In the genomic region with DNA sequence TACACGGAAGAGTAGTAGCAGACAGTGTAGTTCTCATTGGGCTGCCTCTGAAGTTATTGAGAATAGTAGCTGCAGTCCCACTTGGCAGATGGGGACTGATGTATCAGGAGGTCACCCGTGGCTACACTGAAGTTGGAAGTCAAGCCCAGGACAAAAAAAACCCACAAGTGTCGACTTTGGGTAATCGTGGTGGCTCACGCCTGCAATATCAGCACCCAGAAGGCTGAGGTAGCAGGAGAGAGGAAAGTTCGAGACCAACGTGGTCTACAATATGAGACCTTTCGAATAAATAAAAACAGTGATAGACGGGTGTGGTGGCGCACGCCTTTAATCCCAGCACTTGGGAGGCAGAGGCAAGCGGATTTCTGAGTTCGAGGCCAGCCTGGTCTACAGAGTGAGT, we compare ENCODE assay signal across 8 mouse cellular contexts. TPM values are rescaled to one million over a fixed set of nuclear protein-coding genes. Genes with fewer than 3 reads are reported as not detected.
DNase-seq lines count a peak whose midpoint lies in the region; ATAC-seq and TF ChIP-seq lines count a peak whose summit lies in the region.

No protein-coding gene starts in this region.

- H3K27me3 ChIP-seq in lung, postnatal 0 days (replicated peaks; ENCODE audit: insufficient read depth, low read length): no peaks in the 10 kb centered on the region
- H3K27me3 ChIP-seq in embryonic facial prominence, embryonic 13.5 days: no peaks in the 10 kb centered on the region
- no peaks in the 10 kb centered on the region for H3K27me3 ChIP-seq in intestine, embryonic 15.5 days (replicated peaks)
- H3K27me3 ChIP-seq in neural tube, embryonic 14.5 days (ENCODE audit: control insufficient read depth, insufficient read depth, low read length): no peaks in the 10 kb centered on the region

- DNase-seq in lung, postnatal 0 days (ENCODE audit: low spot score): no peak
- DNase-seq in lung, postnatal 10 days: no peak
- no peak for DNase-seq in left cerebral cortex, postnatal 25 days (ENCODE audit: low spot score in 2 of 2)
- DNase-seq in gastrocnemius, adult 8-10 months (ENCODE audit: low spot score in 2 of 2): no peak

- no peak for TF ChIP-seq EP300 in lung, postnatal 0 days (IDR thresholded peaks at IDR 0.05)

- intact Hi-C loops in left cerebral cortex, postnatal 25 days (cut with DNase I): no loop called here

- peaks cover 11% of the 10 kb centered on the region; the same call in 1 of the 2 replicates for H3K4me1 ChIP-seq in lung, postnatal 0 days (ENCODE audit: insufficient read depth, low read depth, low read length)
- H3K4me1 ChIP-seq in embryonic facial prominence, embryonic 13.5 days: peaks cover 12% of the 10 kb centered on the region
- H3K4me1 ChIP-seq in intestine, embryonic 15.5 days (replicated peaks): peaks cover 5% of the 10 kb centered on the region; the same call in 1 of the 2 replicates
- peaks cover 3% of the 10 kb centered on the region; the same call in 1 of the 2 replicates for H3K4me1 ChIP-seq in neural tube, embryonic 14.5 days (ENCODE audit: control insufficient read depth, insufficient read depth, low read length)

- H3K9me3 ChIP-seq in lung, postnatal 0 days (ENCODE audit: low read length): no peaks in the 10 kb centered on the region
- H3K9me3 ChIP-seq in embryonic facial prominence, embryonic 13.5 days: no peaks in the 10 kb centered on the region
- H3K9me3 ChIP-seq in intestine, embryonic 15.5 days: no peaks in the 10 kb centered on the region
- no peaks in the 10 kb centered on the region for H3K9me3 ChIP-seq in neural tube, embryonic 14.5 days (ENCODE audit: control insufficient read depth, low read length)

- TF ChIP-seq CTCF in lung, postnatal 0 days (IDR thresholded peaks at IDR 0.05): no peak

- no peaks in the 10 kb centered on the region for H3K36me3 ChIP-seq in lung, postnatal 0 days (ENCODE audit: insufficient read depth, low read length)
- H3K36me3 ChIP-seq in embryonic facial prominence, embryonic 13.5 days: no peaks in the 10 kb centered on the region
- H3K36me3 ChIP-seq in intestine, embryonic 15.5 days: no peaks in the 10 kb centered on the region
- H3K36me3 ChIP-seq in neural tube, embryonic 14.5 days (ENCODE audit: control insufficient read depth, insufficient read depth, low read length): no peaks in the 10 kb centered on the region

- H3K9ac ChIP-seq in lung, postnatal 0 days (replicated peaks; ENCODE audit: low read depth): peak overlapping the region; percentile 50; the same call in 1 of the 2 replicates
- H3K9ac ChIP-seq in embryonic facial prominence, embryonic 13.5 days: peak overlapping the region; percentile 73
- H3K9ac ChIP-seq in intestine, embryonic 15.5 days: peak overlapping the region; percentile 46
- H3K9ac ChIP-seq in neural tube, embryonic 14.5 days (replicated peaks; ENCODE audit: low read depth, low read length): peak overlapping the region; percentile 56; the same call in 1 of the 2 replicates

- WGBS in lung, postnatal 0 days: 43% methylated on average over 12 of the region's 13 CpGs
- 42% methylated on average over 13 of the region's 13 CpGs for WGBS in embryonic facial prominence, embryonic 13.5 days
- WGBS in intestine, embryonic 15.5 days: 47% methylated on average over 13 of the region's 13 CpGs
- 49% methylated on average over 12 of the region's 13 CpGs for WGBS in neural tube, embryonic 14.5 days

- H3K4me3 ChIP-seq in lung, postnatal 0 days (ENCODE audit: low read depth, low read length): peak overlapping the region; percentile 49
- H3K4me3 ChIP-seq in embryonic facial prominence, embryonic 13.5 days: peak overlapping the region; percentile 55
- H3K4me3 ChIP-seq in intestine, embryonic 15.5 days (replicated peaks): peak overlapping the region; percentile 47
- peak overlapping the region; percentile 57 for H3K4me3 ChIP-seq in neural tube, embryonic 14.5 days (ENCODE audit: low read depth, low read length)

- no peak for ATAC-seq in lung, postnatal 0 days
- ATAC-seq in embryonic facial prominence, embryonic 13.5 days (ENCODE audit: insufficient number of reproducible peaks, insufficient read depth, low FRiP score, low TSS enrichment, low read depth): no peak
- no peak for ATAC-seq in intestine, embryonic 15.5 days
- ATAC-seq in neural tube, embryonic 14.5 days (ENCODE audit: low read depth): no peak
- no peak for ATAC-seq in monocyte, adult 5-6 weeks (replicated peaks; ENCODE audit: insufficient number of reproducible peaks, low FRiP score, low TSS enrichment, poor library complexity, severe bottlenecking)

- no peak overlapping the region; the same call in 1 of the 2 replicates for H3K27ac ChIP-seq in lung, postnatal 0 days (ENCODE audit: low read length)
- H3K27ac ChIP-seq in embryonic facial prominence, embryonic 13.5 days: no peak overlapping the region
- H3K27ac ChIP-seq in intestine, embryonic 15.5 days: no peak overlapping the region
- H3K27ac ChIP-seq in neural tube, embryonic 14.5 days (ENCODE audit: low read depth, low read length): 0 out of 2 replicates have a peak overlapping the region, but pooled peaks have one; percentile 44

- peak overlapping the region; percentile 70 for H3K4me2 ChIP-seq in lung, postnatal 0 days (replicated peaks; ENCODE audit: low read depth, low read length)
- peak overlapping the region; percentile 62 for H3K4me2 ChIP-seq in embryonic facial prominence, embryonic 13.5 days
- peak overlapping the region; percentile 61 for H3K4me2 ChIP-seq in intestine, embryonic 15.5 days (replicated peaks)
- peak overlapping the region; percentile 49 for H3K4me2 ChIP-seq in neural tube, embryonic 14.5 days (ENCODE audit: low read depth, low read length)

RNA-seq across cellular contexts. Expression of a gene that starts 5.4 kb away (rescaled TPM):
- polyA plus RNA-seq in lung, postnatal 0 days (2015; fragmentation: Nextera tagmentation; extraction: Ambion mirVana): 411 and 449 TPM in 2 replicates
- 206 and 242 TPM in 2 replicates for polyA plus RNA-seq in embryonic facial prominence, embryonic 13.5 days (2015; fragmentation: Nextera tagmentation; extraction: Ambion mirVana)
- polyA plus RNA-seq in intestine, embryonic 15.5 days (2015; fragmentation: Nextera tagmentation; extraction: Ambion mirVana): 177 and 190 TPM in 2 replicates
- 427 and 428 TPM in 2 replicates for polyA plus RNA-seq in neural tube, embryonic 14.5 days (2014; fragmentation: Nextera tagmentation; extraction: Ambion mirVana)
- total RNA-seq in left cerebral cortex, postnatal 25 days (2021): 100 to 1,000 TPM; 180 to 191 TPM
- total RNA-seq in monocyte, adult 5-6 weeks (2017): 141 to 166 TPM (median 161 TPM) in 3 replicates
- total RNA-seq in gastrocnemius, adult 8-10 months (2022): 100 to 1,000 TPM; 163 to 207 (median 201) TPM

RNA-seq across cellular contexts. Expression of a gene that starts 6.1 kb away (rescaled TPM):
- polyA plus RNA-seq in lung, postnatal 0 days (2015; fragmentation: Nextera tagmentation; extraction: Ambion mirVana): 12.1 and 13.9 TPM in 2 replicates
- polyA plus RNA-seq in embryonic facial prominence, embryonic 13.5 days (2015; fragmentation: Nextera tagmentation; extraction: Ambion mirVana): 17.6 and 22.1 TPM in 2 replicates
- polyA plus RNA-seq in intestine, embryonic 15.5 days (2015; fragmentation: Nextera tagmentation; extraction: Ambion mirVana): 13.2 and 14.0 TPM in 2 replicates
- polyA plus RNA-seq in neural tube, embryonic 14.5 days (2014; fragmentation: Nextera tagmentation; extraction: Ambion mirVana): 33.9 and 39.6 TPM in 2 replicates
- total RNA-seq in left cerebral cortex, postnatal 25 days (2021): 10 to 100 TPM; 90.3 to 91.6 TPM
- total RNA-seq in monocyte, adult 5-6 weeks (2017): 3.8 to 7.4 TPM (median 5.3 TPM) in 3 replicates
- 100 to 1,000 TPM; 141 to 254 (median 161) TPM for total RNA-seq in gastrocnemius, adult 8-10 months (2022)

RNA-seq across cellular contexts. Expression of a gene that starts 40.6 kb away (rescaled TPM):
- polyA plus RNA-seq in lung, postnatal 0 days (2015; fragmentation: Nextera tagmentation; extraction: Ambion mirVana): not detected in 2 replicates
- not detected in 2 replicates for polyA plus RNA-seq in embryonic facial prominence, embryonic 13.5 days (2015; fragmentation: Nextera tagmentation; extraction: Ambion mirVana)
- polyA plus RNA-seq in intestine, embryonic 15.5 days (2015; fragmentation: Nextera tagmentation; extraction: Ambion mirVana): not detected in 2 replicates
- polyA plus RNA-seq in neural tube, embryonic 14.5 days (2014; fragmentation: Nextera tagmentation; extraction: Ambion mirVana): not detected in 2 replicates
- total RNA-seq in left cerebral cortex, postnatal 25 days (2021): not detected
- total RNA-seq in monocyte, adult 5-6 weeks (2017): not detected in 3 replicates
- total RNA-seq in gastrocnemius, adult 8-10 months (2022): not detected
